Mouse (Mus musculus) forebrain, embryonic 13.5 days (tissue): ENCODE measurements around the gene Olfr550. TPM values are rescaled to one million over a fixed set of nuclear protein-coding genes. Genes with fewer than 3 reads are reported as not detected.
A peak's percentile ranks its signal among the peaks of the same experiment; 100 is the strongest.

Experiments used
- ATAC-seq: fragments of 200-750 bp; cut with Nextera tagmentation; 2 replicates; pipeline ENCODE4 v1.8.0; 2017
- H3K27ac ChIP-seq: fragments of 300-500 bp; sonication (generic); 2 replicates; pipeline ENCODE4 v1.5.1; 2015; ENCODE audit warnings: inconsistent platforms, mild to moderate bottlenecking, moderate library complexity
- H3K27me3 ChIP-seq: fragments of 300-500 bp; sonication (generic); 2 replicates; pipeline ENCODE4 v1.6.1; 2015; ENCODE audit warnings: mild to moderate bottlenecking, inconsistent platforms
- H3K36me3 ChIP-seq: fragments of 300-500 bp; sonication (generic); 2 replicates; pipeline ENCODE4 v1.6.1; 2015; ENCODE audit warnings: mild to moderate bottlenecking, inconsistent platforms; ENCODE audit not compliant: poor library complexity, severe bottlenecking
- H3K4me1 ChIP-seq: fragments of 300-500 bp; sonication (generic); 2 replicates; pipeline ENCODE4 v1.6.1; 2015; ENCODE audit warnings: inconsistent platforms
- H3K4me2 ChIP-seq: fragments of 300-500 bp; sonication (generic); 2 replicates; pipeline ENCODE4 v1.6.1; 2015; ENCODE audit warnings: inconsistent platforms, mild to moderate bottlenecking, moderate library complexity
- H3K4me3 ChIP-seq: fragments of 300-500 bp; sonication (generic); 2 replicates; pipeline ENCODE4 v1.5.1; 2015; ENCODE audit warnings: mild to moderate bottlenecking, inconsistent platforms
- H3K9ac ChIP-seq: fragments of 300-500 bp; sonication (generic); 2 replicates; pipeline ENCODE4 v1.6.1; 2015; ENCODE audit warnings: mild to moderate bottlenecking, inconsistent platforms
- H3K9me3 ChIP-seq: fragments of 300-500 bp; sonication (generic); replicated peaks from 2 replicates; pipeline ENCODE4 v1.6.1; 2016; ENCODE audit warnings: inconsistent platforms
- WGBS: fragments of 180-500 bp; shearing (Covaris S2); methylation state at CpG from one replicate; pipeline ENCODE4 v1.1.7; 2015; 5-methylcytosine and 5-hydroxymethylcytosine counted together
- polyA plus RNA-seq: library from polyadenylated mRNA; unstranded; fragments of >200 nt; fragmentation: Nextera tagmentation; extraction: Ambion mirVana; gene quantifications from 2 replicates; pipeline ENCODE4 v1.2.1, GENCODE M21; 2015

The Olfr550 gene
- not detected in 2 replicates for polyA plus RNA-seq

- Histone ChIP-seq H3K27ac (no peak within 1 kb of the TSS), H3K36me3 (no peaks in the 10 kb centered on the region), H3K4me1 (0 out of 2 replicates have a peak, but pooled peaks cover 5% of the 10 kb centered on the region), H3K4me3 (no peak within 1 kb of the TSS), H3K4me2 (no peak within 1 kb of the TSS), H3K27me3 (no peaks in the 10 kb centered on the region), H3K9me3 (no peaks in the 10 kb centered on the region), H3K9ac (no peak within 1 kb of the TSS)
- ATAC-seq = no peak
- WGBS = 94% methylated on average over 8 of the region's 8 CpGs
These were observed at the start of gene Olfr550 for GRCm38 (mm10) chr7:102571142-102571541. Olfr550 (plus strand) TSS chr7:102571442.

DNA sequence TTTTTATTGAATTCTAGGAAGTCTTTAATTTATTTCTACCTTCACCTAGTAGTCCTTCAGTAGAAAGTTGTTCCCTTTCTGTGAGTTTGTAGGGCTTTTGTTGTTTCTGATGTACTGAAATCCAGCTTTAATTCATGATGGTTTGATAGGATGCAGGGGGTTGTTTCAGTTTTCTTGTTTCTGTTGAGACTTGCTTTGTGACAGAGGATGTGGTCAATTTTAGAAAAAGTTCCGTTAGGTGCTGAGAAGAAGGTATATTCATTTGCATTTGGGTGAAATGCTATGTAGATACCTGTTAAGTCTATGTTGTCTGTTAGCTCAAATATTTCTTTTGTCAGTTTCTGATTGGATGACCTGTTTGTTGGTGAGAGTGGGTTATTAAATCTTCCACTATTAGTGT lies 42.2 kb upstream of the Olfr550 start:
- Histone ChIP-seq H3K4me1 (no peaks in the 10 kb centered on the region), H3K9me3 (no peaks in the 10 kb centered on the region), H3K27me3 (no peaks in the 10 kb centered on the region), H3K4me3 (no peak overlapping the region), H3K9ac (no peak overlapping the region), H3K27ac (no peak overlapping the region), H3K36me3 (no peaks in the 10 kb centered on the region), H3K4me2 (no peak overlapping the region)
- ATAC-seq = no peak
- 70% methylated on average over 1 of the region's 1 CpGs for WGBS

- ATAC-seq = no peak
- 79% methylated on average over 1 of the region's 1 CpGs for WGBS
- Histone ChIP-seq H3K27ac (no peak within 1 kb of the TSS), H3K4me3 (no peak within 1 kb of the TSS), H3K9ac (no peak within 1 kb of the TSS), H3K36me3 (no peaks in the 10 kb centered on the region), H3K4me1 (no peaks in the 10 kb centered on the region), H3K27me3 (no peaks in the 10 kb centered on the region), H3K9me3 (no peaks in the 10 kb centered on the region), H3K4me2 (no peak within 1 kb of the TSS)
These were observed 36.8 kb upstream of the Olfr550 start, which contains the start of gene Olfr547 for GRCm38 (mm10) chr7:102534449-102534848. Olfr547 (plus strand) TSS chr7:102534749.

GRCm38 (mm10) chr7:102540596-102540995 lies 30.6 kb upstream of the Olfr550 start, which contains the start of gene Olfr548-ps1:
Olfr548-ps1 (plus strand) TSS chr7:102540896.
- H3K9me3 ChIP-seq = no peaks in the 10 kb centered on the region
- H3K36me3 ChIP-seq = no peaks in the 10 kb centered on the region
- no peak within 1 kb of the TSS for H3K4me2 ChIP-seq
- H3K4me3 ChIP-seq = no peak within 1 kb of the TSS
- ATAC-seq = no peak
- WGBS = 86% methylated on average over 2 of the region's 2 CpGs
- H3K27me3 ChIP-seq = no peaks in the 10 kb centered on the region
- no peak within 1 kb of the TSS for H3K9ac ChIP-seq
- H3K27ac ChIP-seq = no peak within 1 kb of the TSS
- no peaks in the 10 kb centered on the region for H3K4me1 ChIP-seq

GRCm38 (mm10) chr7:102541251-102541650 lies 30.0 kb upstream of the Olfr550 start:
- Histone ChIP-seq H3K9me3 (no peaks in the 10 kb centered on the region), H3K4me1 (no peaks in the 10 kb centered on the region), H3K27ac (no peak overlapping the region), H3K4me3 (no peak overlapping the region), H3K27me3 (no peaks in the 10 kb centered on the region), H3K4me2 (no peak overlapping the region), H3K36me3 (no peaks in the 10 kb centered on the region), H3K9ac (no peak overlapping the region)
- 58% methylated on average over 3 of the region's 3 CpGs for WGBS
- no peak for ATAC-seq

- H3K27ac ChIP-seq = no peak within 1 kb of the TSS
- H3K27me3 ChIP-seq = no peaks in the 10 kb centered on the region
- H3K4me3 ChIP-seq = no peak within 1 kb of the TSS
- H3K4me1 ChIP-seq = no peaks in the 10 kb centered on the region
- H3K9me3 ChIP-seq = no peaks in the 10 kb centered on the region
- H3K4me2 ChIP-seq = no peak within 1 kb of the TSS
- no peak for ATAC-seq
- no peaks in the 10 kb centered on the region for H3K36me3 ChIP-seq
- no peak within 1 kb of the TSS for H3K9ac ChIP-seq
- 87% methylated on average over 3 of the region's 3 CpGs for WGBS
These were observed 21.7 kb upstream of the Olfr550 start, which contains the start of gene Olfr549 for GRCm38 (mm10) chr7:102549570-102549969. Olfr549 (plus strand) TSS chr7:102549870.

DNA sequence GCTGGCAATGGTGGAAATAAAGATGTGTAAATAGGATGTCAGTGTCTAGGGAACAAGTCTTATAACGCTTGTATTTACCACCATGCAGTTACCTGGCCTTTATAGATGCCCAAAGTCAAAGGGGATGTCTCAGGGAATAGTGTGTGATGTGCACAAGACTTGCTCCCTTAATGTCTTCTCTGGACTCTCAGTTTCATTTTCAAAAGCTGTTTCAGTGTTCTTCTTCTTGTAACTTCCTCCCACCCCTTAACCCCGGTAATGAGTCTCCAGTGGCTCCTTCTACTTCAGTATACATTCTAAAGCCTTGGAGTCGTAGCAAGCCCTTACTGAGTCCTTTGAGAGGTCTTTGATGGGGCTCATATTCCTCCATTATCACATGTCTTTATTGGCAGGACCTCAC lies 18.0 kb upstream of the Olfr550 start:
- Histone ChIP-seq H3K36me3 (no peaks in the 10 kb centered on the region), H3K27me3 (no peaks in the 10 kb centered on the region), H3K27ac (no peak overlapping the region), H3K4me3 (no peak overlapping the region), H3K9ac (no peak overlapping the region), H3K4me2 (no peak overlapping the region), H3K4me1 (no peaks in the 10 kb centered on the region), H3K9me3 (no peaks in the 10 kb centered on the region)
- ATAC-seq = no peak
- WGBS = 86% methylated on average over 3 of the region's 3 CpGs

DNA sequence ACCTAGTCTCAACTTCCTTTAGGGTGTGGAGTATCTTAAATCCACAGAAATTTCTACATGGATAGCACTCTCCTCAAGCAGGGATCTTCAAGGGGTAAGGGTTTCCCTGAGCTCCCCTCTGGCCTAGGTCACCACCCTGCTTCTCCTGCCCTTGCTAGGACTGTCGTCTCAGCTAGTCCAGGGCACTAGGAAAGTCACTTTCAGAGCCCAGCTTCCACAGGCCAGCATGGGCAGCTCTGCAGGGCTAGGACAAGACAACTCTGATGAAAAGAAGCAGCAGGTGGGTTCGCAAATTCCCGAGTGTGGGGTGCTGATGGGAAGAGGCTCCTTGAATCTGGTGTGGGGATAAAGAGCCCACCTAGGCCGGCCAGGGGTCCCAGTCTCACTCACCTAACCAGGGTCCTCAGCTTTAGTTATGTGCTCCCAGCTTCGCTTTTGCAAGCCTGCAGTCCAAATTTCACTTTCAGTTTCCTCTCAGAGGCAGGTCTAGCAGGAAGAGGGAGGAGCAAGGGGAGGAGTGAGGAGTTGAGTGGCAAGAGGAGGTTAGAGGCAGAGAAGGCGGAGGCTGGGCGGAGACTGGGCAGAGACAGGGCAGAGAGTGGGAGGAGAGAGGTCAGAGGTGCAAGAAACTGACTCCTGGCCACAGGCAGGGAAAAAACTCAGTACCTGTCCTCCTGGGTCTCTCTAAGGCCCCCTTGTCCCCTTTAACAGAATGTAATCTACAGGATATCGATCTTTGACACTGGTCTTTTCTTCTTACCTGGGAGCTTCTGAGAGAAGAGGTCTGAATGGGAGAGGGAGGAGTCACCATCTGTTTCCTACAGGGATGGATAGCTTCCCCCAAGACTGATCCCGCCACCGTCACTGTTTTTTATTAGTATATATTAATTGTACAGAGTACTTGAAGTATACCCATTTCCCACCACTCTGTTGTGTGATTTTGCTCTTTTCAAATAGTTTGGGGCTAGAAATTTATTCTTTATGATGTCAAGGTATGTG lies 5.9 kb upstream of the Olfr550 start, which contains the start of gene Trim21:
Trim21 (minus strand) TSS at position 488 of the 999 bp plus-strand sequence.
- Histone ChIP-seq H3K4me2 (peak within 1 kb of the TSS; percentile 45), H3K4me3 (peak within 1 kb of the TSS; percentile 30), H3K9ac (no peak within 1 kb of the TSS; the same call in 1 of the 2 replicates), H3K27me3 (no peaks in the 10 kb centered on the region), H3K36me3 (no peaks in the 10 kb centered on the region), H3K27ac (no peak within 1 kb of the TSS), H3K4me1 (no peaks in the 10 kb centered on the region), H3K9me3 (no peaks in the 10 kb centered on the region)
- WGBS = 26% methylated on average over 10 of the region's 10 CpGs
- peak; percentile 83 for ATAC-seq

GRCm38 (mm10) chr7:102566219-102566618 lies 5.0 kb upstream of the Olfr550 start:
- Histone ChIP-seq H3K27ac (no peak overlapping the region), H3K4me3 (no peak overlapping the region), H3K9me3 (no peaks in the 10 kb centered on the region), H3K36me3 (no peaks in the 10 kb centered on the region), H3K27me3 (no peaks in the 10 kb centered on the region), H3K9ac (no peak overlapping the region), H3K4me2 (no peak overlapping the region), H3K4me1 (no peaks in the 10 kb centered on the region)
- 91% methylated on average over 4 of the region's 4 CpGs for WGBS
- ATAC-seq = no peak

GRCm38 (mm10) chr7:102573174-102573830 lies 2.1 kb downstream of the Olfr550 start:
- no peak overlapping the region for H3K4me2 ChIP-seq
- no peak for ATAC-seq
- no peak overlapping the region for H3K9ac ChIP-seq
- H3K4me1 ChIP-seq = 0 out of 2 replicates have a peak, but pooled peaks cover 5% of the 10 kb centered on the region
- H3K27ac ChIP-seq = no peak overlapping the region
- 71% methylated on average over 3 of the region's 3 CpGs for WGBS
- H3K27me3 ChIP-seq = no peaks in the 10 kb centered on the region
- H3K9me3 ChIP-seq = no peaks in the 10 kb centered on the region
- H3K4me3 ChIP-seq = no peak overlapping the region
- H3K36me3 ChIP-seq = no peaks in the 10 kb centered on the region

DNA sequence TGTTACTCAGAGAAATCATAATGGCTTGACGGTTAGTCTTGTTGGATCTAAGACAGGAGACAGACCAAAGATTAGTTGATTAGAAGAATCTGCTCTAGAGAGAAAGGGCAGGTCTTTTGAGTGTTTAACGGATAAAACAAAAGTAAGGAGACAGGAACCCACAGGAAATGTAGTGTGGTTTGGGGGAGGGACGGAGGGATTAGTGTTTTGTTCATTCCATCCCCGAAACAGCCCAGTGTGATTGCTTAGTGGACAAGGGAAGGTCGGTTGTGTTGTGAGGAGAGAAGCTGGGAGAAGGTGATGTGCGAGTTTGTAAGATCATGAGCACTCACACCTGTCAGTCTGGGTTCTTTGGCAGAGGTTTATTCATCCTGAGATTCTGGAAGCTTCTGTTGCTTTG lies 4.8 kb downstream of the Olfr550 start:
- no peak overlapping the region for H3K4me2 ChIP-seq
- H3K4me1 ChIP-seq = 0 out of 2 replicates have a peak, but pooled peaks cover 5% of the 10 kb centered on the region
- no peaks in the 10 kb centered on the region for H3K36me3 ChIP-seq
- WGBS = 62% methylated on average over 6 of the region's 6 CpGs
- H3K27me3 ChIP-seq = no peaks in the 10 kb centered on the region
- H3K9ac ChIP-seq = no peak overlapping the region
- ATAC-seq = no peak
- H3K27ac ChIP-seq = no peak overlapping the region
- H3K9me3 ChIP-seq = no peaks in the 10 kb centered on the region
- H3K4me3 ChIP-seq = no peak overlapping the region

DNA sequence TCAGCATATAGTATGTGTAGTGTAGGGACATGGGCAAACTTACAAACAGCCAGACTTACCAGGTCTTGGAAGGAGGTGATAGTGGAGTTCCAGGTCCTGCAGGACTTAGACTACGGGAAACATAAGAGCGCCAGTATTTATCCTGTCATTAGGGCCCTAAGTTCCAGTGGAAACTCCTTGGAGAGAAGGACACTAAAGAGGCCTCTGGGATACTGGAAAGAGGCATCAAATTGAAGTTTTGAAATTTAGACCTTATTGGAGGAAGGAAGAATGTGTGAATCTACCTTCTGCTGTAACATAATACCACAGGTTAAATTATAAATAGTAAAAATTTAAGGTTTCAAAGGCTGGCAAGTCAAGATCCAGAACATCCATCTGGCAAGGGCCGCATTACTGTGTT lies 20.5 kb downstream of the Olfr550 start, which contains the start of gene Olfr551:
Olfr551 (minus strand) TSS at position 101 of the 400 bp plus-strand sequence.
- ATAC-seq = no peak
- H3K9me3 ChIP-seq = no peaks in the 10 kb centered on the region
- no peak within 1 kb of the TSS for H3K4me3 ChIP-seq
- H3K4me2 ChIP-seq = no peak within 1 kb of the TSS
- no peak within 1 kb of the TSS for H3K9ac ChIP-seq
- no peaks in the 10 kb centered on the region for H3K4me1 ChIP-seq
- H3K27me3 ChIP-seq = no peaks in the 10 kb centered on the region
- H3K27ac ChIP-seq = no peak within 1 kb of the TSS
- H3K36me3 ChIP-seq = no peaks in the 10 kb centered on the region
- WGBS = 96% methylated on average over 3 of the region's 3 CpGs
